Mouse (Mus musculus) hindlimb bud, embryonic 11.5 days (tissue): ENCODE data around the gene Abhd13.

Source experiments
- DNase-seq: peaks from one replicate; pipeline ENCODE4 v3.0.0-alpha.2; 2012; ENCODE audit warnings: low read depth, low spot score; ENCODE audit errors: extremely low spot score

Abhd13 gene

GRCm38 (mm10) chr8:9977573-9978314 is at the start of gene Abhd13, which contains the start of gene Lig4:
Gene Abhd13, plus strand, starts transcription at chr8:9977707.
Gene Lig4, minus strand, starts transcription at chr8:9977686.
- peak; percentile 96 for DNase-seq

GRCm38 (mm10) chr8:9929746-9930445 is 47.6 kb upstream of the Abhd13 start:
- DNase-seq = no peak

GRCm38 (mm10) chr8:9932711-9933110 is 44.8 kb upstream of the Abhd13 start:
- no peak for DNase-seq

GRCm38 (mm10) chr8:9934891-9935565 is 42.5 kb upstream of the Abhd13 start:
- DNase-seq = peak; percentile 35

GRCm38 (mm10) chr8:9935574-9935973 is 41.9 kb upstream of the Abhd13 start:
- no peak for DNase-seq

GRCm38 (mm10) chr8:9949134-9949890 is 28.2 kb upstream of the Abhd13 start:
- no peak for DNase-seq

- DNase-seq = no peak
Observed at GRCm38 (mm10) chr8:9958338-9958737, 19.2 kb upstream of the Abhd13 start.

- no peak for DNase-seq
Observed at GRCm38 (mm10) chr8:9959919-9960318, 17.6 kb upstream of the Abhd13 start.

- no peak for DNase-seq
Observed at GRCm38 (mm10) chr8:9971866-9972265, 5.6 kb upstream of the Abhd13 start.

GRCm38 (mm10) chr8:9975276-9975675 is 2.2 kb upstream of the Abhd13 start:
- no peak for DNase-seq

GRCm38 (mm10) chr8:9975898-9976611 is 1.5 kb upstream of the Abhd13 start:
- peak; percentile 83 for DNase-seq

GRCm38 (mm10) chr8:9977016-9977415 is 491 bp upstream of the Abhd13 start:
- DNase-seq = no peak

GRCm38 (mm10) chr8:9978475-9979230 is 1.1 kb downstream of the Abhd13 start:
- no peak for DNase-seq

GRCm38 (mm10) chr8:9979746-9980145 is 2.2 kb downstream of the Abhd13 start:
- DNase-seq = no peak

GRCm38 (mm10) chr8:9980188-9980587 is 2.7 kb downstream of the Abhd13 start:
- no peak for DNase-seq

- DNase-seq = no peak
Observed at GRCm38 (mm10) chr8:10004115-10004514, 26.6 kb downstream of the Abhd13 start.

GRCm38 (mm10) chr8:10006156-10006985 is 28.9 kb downstream of the Abhd13 start, which contains the start of gene Tnfsf13b:
Gene Tnfsf13b, plus strand, starts transcription at chr8:10006467.
- no peak for DNase-seq

GRCm38 (mm10) chr8:10006986-10007659 is 29.6 kb downstream of the Abhd13 start:
- no peak for DNase-seq
